Mouse (Mus musculus) midbrain, embryonic 14.5 days (tissue): ENCODE results near the gene Nthl1. TPM values are rescaled to one million over a fixed set of nuclear protein-coding genes. Genes with fewer than 3 reads are reported as not detected.

Experiments used
- ATAC-seq: fragments of 200-750 bp; cut with Nextera tagmentation; 2 replicates; pipeline ENCODE4 v1.8.0; 2017; ENCODE audit warnings: moderate number of reproducible peaks, moderate library complexity; ENCODE audit not compliant: low FRiP score, low TSS enrichment
- DNase-seq: peaks from one replicate; pipeline ENCODE4 v3.0.0-alpha.2; 2015
- H3K27ac ChIP-seq: fragments of 300-500 bp; sonication (generic); replicated peaks from 2 replicates; pipeline ENCODE4 v1.5.1; 2014; ENCODE audit warnings: mild to moderate bottlenecking, low read depth, low read length, moderate library complexity
- H3K27me3 ChIP-seq: fragments of 300-500 bp; sonication (generic); 2 replicates; pipeline ENCODE4 v1.6.1; 2014; ENCODE audit warnings: low read length, control low read depth, mixed read lengths; ENCODE audit not compliant: control insufficient read depth, insufficient read depth
- H3K36me3 ChIP-seq: fragments of 300-500 bp; sonication (generic); 2 replicates; pipeline ENCODE4 v1.6.1; 2014; ENCODE audit warnings: low read length, control low read depth; ENCODE audit not compliant: control insufficient read depth, insufficient read depth
- H3K4me1 ChIP-seq: fragments of 300-500 bp; sonication (generic); 2 replicates; pipeline ENCODE4 v1.6.1; 2014; ENCODE audit warnings: mild to moderate bottlenecking, antibody characterized with exemption, low read length, control low read depth; ENCODE audit not compliant: control insufficient read depth, insufficient read depth
- H3K4me2 ChIP-seq: fragments of 300-500 bp; sonication (generic); 2 replicates; pipeline ENCODE4 v1.6.1; 2014; ENCODE audit warnings: mild to moderate bottlenecking, low read length, moderate library complexity
- H3K4me3 ChIP-seq: fragments of 300-500 bp; sonication (generic); replicated peaks from 2 replicates; pipeline ENCODE4 v1.5.1; 2014; ENCODE audit warnings: low read depth, low read length
- H3K9ac ChIP-seq: fragments of 300-500 bp; sonication (generic); replicated peaks from 2 replicates; pipeline ENCODE4 v1.6.1; 2014; ENCODE audit warnings: mild to moderate bottlenecking, low read length, moderate library complexity
- H3K9me3 ChIP-seq: fragments of 300-500 bp; sonication (generic); 2 replicates; pipeline ENCODE4 v1.6.1; 2016; ENCODE audit warnings: low read length, control low read depth, mixed read lengths; ENCODE audit not compliant: control insufficient read depth
- WGBS: fragments of 180-500 bp; shearing (Covaris S2); extraction: QIAGEN DNeasy Blood & Tissue Kit; methylation state at CpG from one replicate; pipeline ENCODE4 v1.1.7; 2014; 5-methylcytosine and 5-hydroxymethylcytosine counted together
- polyA plus RNA-seq: library from polyadenylated mRNA; unstranded; fragments of >200 nt; fragmentation: Nextera tagmentation; extraction: Ambion mirVana; gene quantifications from 2 replicates; pipeline ENCODE4 v1.2.1, GENCODE M21; 2014

The Nthl1 gene
- polyA plus RNA-seq, 1 experiment from 2014 or later = 8.9 TPM

DNA sequence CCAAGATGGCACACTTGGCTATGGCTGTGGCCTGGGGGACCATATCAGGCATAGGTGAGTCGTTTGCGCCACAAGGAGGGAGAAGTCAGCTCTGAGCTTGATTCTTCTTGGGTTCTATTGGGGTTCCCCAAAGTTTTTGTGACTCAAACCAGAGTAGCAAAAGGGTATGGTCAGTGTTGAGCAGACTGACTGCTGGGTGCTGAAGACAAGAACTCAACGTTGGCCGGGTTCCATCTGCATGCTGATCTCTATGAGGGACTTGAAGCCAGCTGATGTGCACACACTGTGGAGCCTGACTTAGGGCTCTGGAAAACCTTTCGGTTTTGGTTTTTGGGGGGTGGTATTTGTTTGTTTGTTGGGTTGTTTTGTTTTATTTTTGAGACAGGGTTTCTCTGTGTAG, 3.2 kb downstream of the Nthl1 start:
- H3K4me2 ChIP-seq = no peak overlapping the region
- ATAC-seq (no peak), DNase-seq (no peak)
- no peaks in the 10 kb centered on the region for H3K27me3 ChIP-seq
- H3K9ac ChIP-seq = no peak overlapping the region
- peaks cover 8% of the 10 kb centered on the region; the same call in 1 of the 2 replicates for H3K36me3 ChIP-seq
- no peak overlapping the region for H3K27ac ChIP-seq
- no peaks in the 10 kb centered on the region for H3K9me3 ChIP-seq
- peaks cover 12% of the 10 kb centered on the region for H3K4me1 ChIP-seq
- no peak overlapping the region for H3K4me3 ChIP-seq
- WGBS = 91% methylated on average over 5 of the region's 5 CpGs

- Histone ChIP-seq H3K9me3 (no peaks in the 10 kb centered on the region), H3K36me3 (peaks cover 6% of the 10 kb centered on the region; the same call in 1 of the 2 replicates), H3K4me2 (no peak overlapping the region), H3K27ac (no peak overlapping the region), H3K4me1 (peaks cover 8% of the 10 kb centered on the region), H3K9ac (no peak overlapping the region), H3K4me3 (no peak overlapping the region), H3K27me3 (no peaks in the 10 kb centered on the region)
- ATAC-seq = no peak
- no peak for DNase-seq
- WGBS = 60% methylated on average over 5 of the region's 5 CpGs
Observed at GRCm38 (mm10) chr17:24636781-24637481, 4.5 kb downstream of the Nthl1 start.

DNA sequence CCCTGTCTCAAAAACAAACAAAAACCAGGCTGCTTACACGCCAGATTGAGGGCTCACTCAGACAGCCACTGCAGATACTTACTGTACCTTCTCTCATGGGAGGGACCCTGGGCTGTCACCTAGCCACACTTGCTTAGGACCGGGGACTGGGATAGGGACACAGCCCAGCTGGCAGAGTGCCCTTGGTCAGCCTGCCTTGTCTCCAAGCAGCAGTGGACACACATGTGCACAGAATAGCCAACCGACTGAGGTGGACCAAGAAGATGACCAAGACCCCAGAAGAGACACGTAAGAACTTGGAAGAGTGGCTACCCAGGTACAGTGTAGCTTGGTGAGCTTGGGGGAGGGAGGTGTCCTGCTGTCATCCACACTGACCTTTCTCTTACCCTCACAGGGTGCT, 5.7 kb downstream of the Nthl1 start:
- Histone ChIP-seq H3K4me2 (no peak overlapping the region), H3K4me3 (no peak overlapping the region), H3K4me1 (peaks cover under 1% of the 10 kb centered on the region; the same call in 1 of the 2 replicates), H3K27me3 (no peaks in the 10 kb centered on the region), H3K36me3 (peaks cover 6% of the 10 kb centered on the region; the same call in 1 of the 2 replicates), H3K27ac (no peak overlapping the region), H3K9me3 (no peaks in the 10 kb centered on the region), H3K9ac (no peak overlapping the region)
- no peak for ATAC-seq
- 88% methylated on average over 4 of the region's 4 CpGs for WGBS
- DNase-seq = no peak

GRCm38 (mm10) chr17:24638840-24639239, 6.4 kb downstream of the Nthl1 start:
- no peak for ATAC-seq
- Histone ChIP-seq H3K4me3 (no peak overlapping the region), H3K4me1 (no peaks in the 10 kb centered on the region), H3K9me3 (no peaks in the 10 kb centered on the region), H3K36me3 (peaks cover 6% of the 10 kb centered on the region; the same call in 1 of the 2 replicates), H3K27ac (no peak overlapping the region), H3K27me3 (no peaks in the 10 kb centered on the region), H3K9ac (no peak overlapping the region), H3K4me2 (no peak overlapping the region)
- DNase-seq = no peak
- 82% methylated on average over 9 of the region's 9 CpGs for WGBS

- no peak overlapping the region for H3K27ac ChIP-seq
- no peak overlapping the region for H3K4me3 ChIP-seq
- H3K27me3 ChIP-seq = no peaks in the 10 kb centered on the region
- H3K9me3 ChIP-seq = no peaks in the 10 kb centered on the region
- H3K4me1 ChIP-seq = no peaks in the 10 kb centered on the region
- no peak overlapping the region for H3K4me2 ChIP-seq
- WGBS = 84% methylated on average over 5 of the region's 5 CpGs
- no peak for DNase-seq
- no peak for ATAC-seq
- no peak overlapping the region for H3K9ac ChIP-seq
- peaks cover 6% of the 10 kb centered on the region; the same call in 1 of the 2 replicates for H3K36me3 ChIP-seq
Observed at GRCm38 (mm10) chr17:24639571-24639988, 7.1 kb downstream of the Nthl1 start.

- H3K27ac ChIP-seq = no peak overlapping the region
- WGBS = 85% methylated on average over 7 of the region's 7 CpGs
- ATAC-seq (no peak), DNase-seq (no peak)
- no peak overlapping the region for H3K4me3 ChIP-seq
- no peaks in the 10 kb centered on the region for H3K9me3 ChIP-seq
- H3K4me1 ChIP-seq = no peaks in the 10 kb centered on the region
- H3K27me3 ChIP-seq = no peaks in the 10 kb centered on the region
- H3K9ac ChIP-seq = no peak overlapping the region
- H3K36me3 ChIP-seq = peaks cover 6% of the 10 kb centered on the region; the same call in 1 of the 2 replicates
- no peak overlapping the region for H3K4me2 ChIP-seq
Observed at GRCm38 (mm10) chr17:24640119-24640518, 7.6 kb downstream of the Nthl1 start.

DNA sequence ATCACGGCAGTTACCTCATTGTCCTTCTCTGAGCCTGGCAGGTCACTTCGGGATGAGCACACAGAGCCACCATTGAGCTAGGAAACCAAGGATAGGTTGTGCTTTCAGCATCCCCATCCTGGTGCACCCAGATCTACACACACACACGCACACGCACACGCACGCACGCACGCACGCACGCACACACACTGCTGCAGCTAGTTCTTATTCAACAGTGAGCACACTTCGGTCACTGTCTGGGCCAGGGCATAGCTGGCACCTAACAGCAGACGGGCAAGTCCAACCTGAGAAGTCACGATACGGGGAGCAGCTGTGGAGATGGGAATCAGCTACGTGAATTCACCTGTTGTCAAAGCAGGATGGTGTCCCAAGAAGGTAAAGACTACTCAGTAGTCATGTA, 8.1 kb downstream of the Nthl1 start:
- DNase-seq (no peak), ATAC-seq (no peak)
- Histone ChIP-seq H3K9me3 (no peaks in the 10 kb centered on the region), H3K36me3 (peaks cover 6% of the 10 kb centered on the region; the same call in 1 of the 2 replicates), H3K4me3 (no peak overlapping the region), H3K27me3 (no peaks in the 10 kb centered on the region), H3K4me2 (no peak overlapping the region), H3K27ac (no peak overlapping the region), H3K9ac (no peak overlapping the region), H3K4me1 (no peaks in the 10 kb centered on the region)
- 96% methylated on average over 15 of the region's 15 CpGs for WGBS

DNA sequence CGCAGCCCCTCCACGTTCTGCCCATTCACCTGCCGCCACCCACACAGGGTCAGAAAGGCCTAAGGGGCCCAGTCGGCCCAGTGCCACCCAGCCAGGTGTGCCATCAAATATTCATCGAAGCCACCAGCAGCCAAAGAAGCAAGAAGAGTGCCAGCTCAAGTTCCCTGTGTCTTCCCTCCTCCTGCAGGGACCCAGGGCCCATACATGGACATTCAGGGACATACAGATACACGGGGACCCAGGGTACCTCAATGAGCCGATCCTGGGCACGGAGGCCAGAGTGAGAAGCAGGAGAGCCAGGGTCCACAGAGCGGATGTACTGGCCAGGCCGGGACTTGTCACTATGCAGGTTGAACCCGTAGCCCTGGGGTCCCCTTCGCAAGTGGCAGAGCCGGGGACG, 9.5 kb downstream of the Nthl1 start:
- 93% methylated on average over 14 of the region's 14 CpGs for WGBS
- H3K27me3 ChIP-seq = no peaks in the 10 kb centered on the region
- no peak for DNase-seq
- H3K9ac ChIP-seq = no peak overlapping the region
- no peaks in the 10 kb centered on the region for H3K4me1 ChIP-seq
- no peak overlapping the region for H3K27ac ChIP-seq
- no peak overlapping the region for H3K4me2 ChIP-seq
- H3K4me3 ChIP-seq = no peak overlapping the region
- peaks cover 6% of the 10 kb centered on the region; the same call in 1 of the 2 replicates for H3K36me3 ChIP-seq
- ATAC-seq = no peak
- H3K9me3 ChIP-seq = no peaks in the 10 kb centered on the region

GRCm38 (mm10) chr17:24642791-24643343, 10.4 kb downstream of the Nthl1 start:
- Histone ChIP-seq H3K4me1 (no peaks in the 10 kb centered on the region), H3K4me3 (no peak overlapping the region), H3K9me3 (no peaks in the 10 kb centered on the region), H3K36me3 (peaks cover 6% of the 10 kb centered on the region; the same call in 1 of the 2 replicates), H3K27ac (no peak overlapping the region), H3K9ac (no peak overlapping the region), H3K27me3 (no peaks in the 10 kb centered on the region), H3K4me2 (no peak overlapping the region)
- ATAC-seq (no peak), DNase-seq (no peak)
- 76% methylated on average over 6 of the region's 6 CpGs for WGBS
